Mouse (Mus musculus) ES-E14 (cell line): ENCODE data around the gene Serpinb1b. TPM values are rescaled to one million over a fixed set of nuclear protein-coding genes. Genes with fewer than 3 reads are reported as not detected.

Source experiments
- DNase-seq: peaks from one replicate; pipeline ENCODE4 v3.0.0-alpha.2; 2013; ENCODE audit warnings: low read depth, low spot score
- H3K27ac ChIP-seq: 2 replicates; pipeline ENCODE4 v1.5.1; 2012; ENCODE audit warnings: low read depth, mild to moderate bottlenecking, low read length, moderate library complexity, mixed read lengths; ENCODE audit not compliant: poor library complexity, insufficient read depth, severe bottlenecking
- H3K36me3 ChIP-seq: 2 replicates; pipeline ENCODE4 v1.6.1; 2012; ENCODE audit warnings: mild to moderate bottlenecking, low read length, moderate library complexity, mixed read lengths; ENCODE audit not compliant: control insufficient read depth, poor library complexity, insufficient read depth, severe bottlenecking
- H3K4me1 ChIP-seq, 2 experiments: fragments of 150-350 bp in 1 of 2; sonication (generic) in 1 of 2; 2 replicates each; pipeline ENCODE4 v1.6.1; 2012; ENCODE audit warnings: low read length in 2 of 2, mild to moderate bottlenecking in 1 of 2, mixed read lengths in 1 of 2; ENCODE audit not compliant: control insufficient read depth in 2 of 2, insufficient read depth in 2 of 2, poor library complexity in 1 of 2
- H3K4me3 ChIP-seq, 2 experiments: fragments of 150-350 bp in 1 of 2; sonication (generic) in 1 of 2; 2 replicates each; pipeline ENCODE4 v1.5.1; 2012; ENCODE audit warnings: low read length in 2 of 2, low read depth in 1 of 2, mild to moderate bottlenecking in 1 of 2, mixed read lengths in 1 of 2; ENCODE audit not compliant: insufficient read depth in 1 of 2, poor library complexity in 1 of 2, severe bottlenecking in 1 of 2
- H3K9ac ChIP-seq: 2 replicates; pipeline ENCODE4 v1.6.1; 2012; ENCODE audit warnings: low read depth, mild to moderate bottlenecking, low read length, mixed read lengths; ENCODE audit not compliant: poor library complexity, insufficient read depth, severe bottlenecking
- H3K9me3 ChIP-seq: fragments of 150-350 bp; sonication (generic); 2 replicates; pipeline ENCODE4 v1.6.1; 2012; ENCODE audit warnings: low read depth, mild to moderate bottlenecking, low read length; ENCODE audit not compliant: control insufficient read depth, insufficient read depth
- CHD2 ChIP-seq: IDR thresholded peaks from 2 replicates; pipeline ENCODE4 v1.6.1; 2014; ENCODE audit warnings: mild to moderate bottlenecking, low read depth, low read length, inconsistent platforms
- HCFC1 ChIP-seq: IDR thresholded peaks from 2 replicates; pipeline ENCODE4 v1.6.1; 2012; ENCODE audit warnings: low read length, inconsistent platforms, borderline replicate concordance; ENCODE audit not compliant: insufficient read depth
- MAFK ChIP-seq: IDR thresholded peaks from 2 replicates; pipeline ENCODE4 v1.6.1; 2014; ENCODE audit warnings: mild to moderate bottlenecking, low read depth, low read length, inconsistent platforms; ENCODE audit not compliant: insufficient read depth
- ZC3H11A ChIP-seq: IDR thresholded peaks from 2 replicates; pipeline ENCODE4 v1.6.1; 2012; ENCODE audit warnings: low read depth, mild to moderate bottlenecking, inconsistent platforms, low read length, borderline replicate concordance
- ZNF384 ChIP-seq: IDR thresholded peaks from 2 replicates; pipeline ENCODE4 v1.6.1; 2012; ENCODE audit warnings: low read depth, low read length, inconsistent platforms
- in situ Hi-C, 2 experiments: fragments of 600-800 bp; cut with MboI; formaldehyde crosslinking; loops; one replicate each; pipeline ENCODE4 v1.15.1; 2025; ENCODE audit warnings: low sequenced_read_pairs in 2 of 2, inconsistent platforms in 1 of 2; ENCODE audit not compliant: unreplicated experiment in 2 of 2
- total RNA-seq: library from RNA; depleted of rRNA; stranded (reverse); fragments of 300-350 nt; gene quantifications from 2 replicates; pipeline ENCODE4 v1.2.3, GENCODE M21; 2012

Gene Serpinb1b
- total RNA-seq, 1 experiment: 0.22 TPM

DNA sequence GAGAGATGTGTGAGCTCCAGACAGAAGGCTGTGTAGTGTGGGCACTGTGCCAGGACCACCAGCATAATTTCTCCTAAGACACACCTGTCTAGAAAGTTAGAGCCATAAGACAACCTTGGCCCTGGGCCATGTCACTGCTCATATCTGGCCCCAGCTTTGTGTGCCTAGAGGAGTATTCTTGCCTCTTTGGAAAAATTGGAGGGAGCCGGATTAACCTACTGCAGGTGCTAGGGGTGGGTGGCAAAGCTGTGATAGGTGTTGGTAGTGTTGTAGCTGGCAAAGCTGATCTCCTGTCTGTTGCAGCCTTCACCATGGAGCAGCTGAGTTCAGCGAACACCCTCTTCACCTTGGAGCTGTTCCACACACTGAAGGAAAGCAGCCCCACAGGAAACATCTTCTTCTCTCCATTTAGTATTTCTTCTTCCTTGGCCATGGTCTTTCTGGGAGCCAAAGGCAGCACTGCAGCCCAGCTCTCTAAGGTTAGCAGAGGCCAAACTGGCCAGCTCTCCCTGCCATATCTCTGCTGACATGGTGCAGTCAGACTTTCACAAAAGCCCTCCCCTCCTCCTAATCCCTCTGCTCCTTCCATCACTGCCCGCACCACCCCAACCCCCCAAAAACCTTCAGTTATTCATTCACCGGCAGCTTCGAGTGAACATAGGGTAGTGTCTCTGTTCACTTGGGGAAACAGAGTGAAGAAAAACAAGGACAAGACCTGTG is 6.8 kb downstream of the Serpinb1b start:
- H3K36me3 ChIP-seq: no peaks in the 10 kb centered on the region
- no peak for DNase-seq
- in situ Hi-C loops: no loop called here
- no peak overlapping the region for H3K27ac ChIP-seq
- H3K9ac ChIP-seq: no peak overlapping the region
- no peaks in the 10 kb centered on the region for H3K4me1 ChIP-seq
- no peak overlapping the region for H3K4me3 ChIP-seq
- TF ChIP-seq ZC3H11A (no peak), MAFK (no peak), ZNF384 (no peak), HCFC1 (no peak), CHD2 (no peak)
- H3K9me3 ChIP-seq: no peaks in the 10 kb centered on the region; the same call in 1 of the 2 replicates

DNA sequence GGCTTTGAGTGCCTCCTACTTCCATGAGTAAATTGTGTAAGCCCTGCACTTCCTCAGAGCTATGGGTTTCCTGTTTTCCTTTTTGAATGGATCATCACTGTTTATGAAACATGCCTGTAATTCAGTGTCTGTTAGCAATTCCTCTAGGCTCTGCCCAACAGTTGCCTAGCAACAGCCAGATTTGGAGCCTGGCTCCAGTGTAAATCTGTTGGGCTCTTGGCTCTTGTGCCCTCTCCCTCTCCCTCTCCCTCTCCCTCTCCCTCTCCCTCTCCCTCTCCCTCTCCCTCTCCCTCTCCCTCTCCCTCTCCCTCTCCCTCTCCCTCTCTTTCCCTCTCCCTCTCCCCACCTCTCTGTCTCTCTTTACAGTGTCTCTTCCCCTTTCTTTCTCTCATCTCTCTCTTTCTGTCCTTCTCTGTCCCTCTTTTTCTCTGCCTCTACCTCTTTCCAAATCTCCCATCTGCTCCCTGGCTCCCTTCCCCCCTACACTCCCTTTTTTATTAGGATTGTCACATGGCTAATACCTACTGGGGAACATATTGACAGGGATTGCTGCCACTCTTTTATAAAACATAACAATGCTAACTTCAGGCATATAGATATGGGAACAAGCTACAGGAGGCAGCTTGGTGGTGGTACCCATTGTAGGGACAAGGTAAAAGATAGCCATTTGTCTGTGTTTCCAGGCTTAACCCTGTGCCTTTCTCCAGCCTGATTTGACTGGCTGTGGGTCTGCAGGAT is 7.5 kb downstream of the Serpinb1b start:
- in situ Hi-C loops: no loop called here
- Histone ChIP-seq H3K27ac (no peak overlapping the region), H3K4me1 (no peaks in the 10 kb centered on the region), H3K36me3 (no peaks in the 10 kb centered on the region), H3K9me3 (no peaks in the 10 kb centered on the region; the same call in 1 of the 2 replicates), H3K4me3 (no peak overlapping the region), H3K9ac (no peak overlapping the region)
- DNase-seq: no peak
- TF ChIP-seq MAFK: no peak
- TF ChIP-seq ZC3H11A: no peak
- TF ChIP-seq HCFC1: no peak
- no peak for TF ChIP-seq CHD2
- TF ChIP-seq ZNF384: no peak

DNA sequence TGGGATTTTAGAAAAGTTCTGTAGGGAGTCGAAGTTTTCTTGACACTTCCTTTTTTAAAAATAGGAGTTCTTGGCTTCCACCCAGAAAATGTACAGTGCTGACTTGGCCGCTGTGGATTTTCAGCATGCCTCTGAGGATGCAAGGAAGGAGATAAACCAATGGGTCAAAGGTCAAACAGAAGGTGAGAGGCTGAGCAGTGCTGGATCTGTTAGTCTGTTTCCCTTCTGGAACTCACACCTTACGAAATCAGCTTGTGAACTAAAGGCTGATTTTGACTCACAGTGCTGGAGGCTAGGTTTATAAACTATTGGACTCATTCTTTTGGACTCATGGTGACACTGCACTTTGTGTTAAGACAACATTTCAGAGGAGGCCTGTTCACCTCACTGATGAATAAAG is 11.2 kb downstream of the Serpinb1b start:
- H3K27ac ChIP-seq: no peak overlapping the region
- H3K4me1 ChIP-seq: no peaks in the 10 kb centered on the region
- H3K36me3 ChIP-seq: no peaks in the 10 kb centered on the region
- in situ Hi-C loops: no loop called here
- TF ChIP-seq MAFK (peak; percentile 37; the same call in 1 of the 2 replicates), ZNF384 (no peak)
- H3K9me3 ChIP-seq: no peaks in the 10 kb centered on the region
- DNase-seq: no peak
- no peak overlapping the region for H3K9ac ChIP-seq
- no peak overlapping the region for H3K4me3 ChIP-seq

DNA sequence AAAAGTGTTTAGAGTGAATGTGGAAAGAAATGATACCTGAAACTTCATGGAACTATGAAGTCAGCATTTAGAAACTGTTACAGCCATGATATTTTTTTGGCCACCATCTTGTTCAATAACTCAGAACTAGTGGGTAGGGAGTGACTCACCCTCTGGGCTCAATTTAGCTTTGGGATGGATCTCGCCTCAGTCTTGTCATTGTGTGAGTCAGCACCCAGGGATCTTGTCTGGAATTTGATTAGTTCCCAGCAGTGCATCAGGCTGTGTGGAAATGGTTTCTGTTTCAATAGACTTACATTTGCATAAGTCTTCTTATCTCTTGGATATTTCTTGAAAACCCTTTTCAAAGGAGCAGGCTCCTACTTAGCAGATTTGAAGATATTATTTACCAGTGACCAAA is 12.2 kb downstream of the Serpinb1b start:
- no peak overlapping the region for H3K9ac ChIP-seq
- in situ Hi-C loops: no loop called here
- H3K4me3 ChIP-seq: no peak overlapping the region
- no peak for DNase-seq
- H3K27ac ChIP-seq: no peak overlapping the region
- no peak for TF ChIP-seq ZNF384
- TF ChIP-seq MAFK: no peak
- no peak for TF ChIP-seq HCFC1
- no peak for TF ChIP-seq CHD2
- no peak for TF ChIP-seq ZC3H11A
- H3K4me1 ChIP-seq: no peaks in the 10 kb centered on the region
- no peaks in the 10 kb centered on the region for H3K9me3 ChIP-seq
- H3K36me3 ChIP-seq: no peaks in the 10 kb centered on the region
